Mouse (Mus musculus) naive thymus-derived CD4-positive, alpha-beta T cell, adult 2 months (primary cell): ENCODE data around the gene Hivep1.
A peak's percentile ranks its signal among the peaks of the same experiment; 100 is the strongest.

Source experiments
- DNase-seq: peaks from one replicate; pipeline ENCODE4 v3.0.0-alpha.2; 2011; ENCODE audit warnings: low read depth

The Hivep1 gene

DNA sequence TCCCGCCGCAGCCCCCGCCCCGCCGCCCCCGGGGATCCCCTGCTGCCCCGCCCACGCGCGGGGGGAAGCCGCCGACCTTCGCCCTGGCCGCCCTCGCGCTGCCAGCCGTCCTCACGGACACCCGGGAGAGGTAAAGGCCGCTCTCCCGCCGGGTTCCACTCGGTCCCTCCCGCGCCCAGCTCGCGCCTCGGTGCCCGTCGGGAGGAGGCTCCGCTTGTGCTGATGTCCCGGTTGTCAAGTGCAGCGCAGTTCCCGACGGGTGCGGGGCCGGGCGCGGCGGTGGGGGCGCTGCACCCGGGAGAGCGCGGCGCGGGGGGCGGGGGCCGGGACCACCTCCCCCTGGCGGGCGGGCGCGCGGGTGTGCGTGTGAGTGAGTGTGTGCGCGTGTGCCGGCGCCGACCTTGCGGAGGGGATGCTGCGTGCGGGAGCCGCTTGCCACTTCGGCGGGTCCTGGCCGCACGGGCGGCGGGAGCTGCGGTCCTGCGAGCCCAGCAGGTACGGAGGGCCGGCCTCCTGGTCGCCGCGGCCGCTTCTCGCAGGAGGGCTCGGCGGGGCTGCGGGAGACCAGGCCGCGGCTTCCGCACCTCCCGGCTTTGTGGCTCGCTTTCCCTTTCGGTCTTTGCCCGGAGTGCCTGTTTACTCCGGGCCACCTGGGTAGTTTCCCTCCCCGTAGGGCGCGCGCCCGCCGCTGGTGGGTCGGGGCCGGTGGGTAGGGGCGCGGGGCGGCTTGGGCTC, at the start of gene Hivep1:
Gene Hivep1, plus strand, starts transcription at position 61 of the 735 bp plus-strand sequence.
- DNase-seq: peak; percentile 80

DNA sequence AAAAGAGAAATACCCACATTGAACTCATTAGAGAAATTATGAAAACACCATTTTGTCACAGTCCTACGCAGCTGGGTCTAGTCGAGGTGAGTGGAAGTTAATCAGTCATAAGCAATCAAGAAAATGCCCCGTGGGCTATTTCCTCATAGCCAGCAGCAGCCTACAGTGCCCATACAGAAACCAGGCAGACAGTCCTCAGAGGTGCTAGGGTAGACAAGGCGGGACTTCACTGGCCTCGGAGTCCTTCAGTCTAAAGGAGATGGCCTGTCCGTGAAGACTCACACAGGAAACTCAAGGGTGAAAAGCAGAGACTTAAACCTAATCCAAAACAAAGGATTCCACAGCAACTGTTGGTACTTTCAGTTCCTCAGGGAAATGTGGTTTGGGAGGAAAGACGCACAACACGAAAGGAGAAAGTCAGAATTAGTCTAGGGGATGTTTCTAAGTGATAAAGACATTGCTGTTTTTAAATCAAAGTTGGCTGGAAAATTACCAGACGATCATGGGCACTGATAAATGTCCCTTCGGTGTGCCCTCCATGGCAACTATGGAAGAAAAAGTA, 36.3 kb upstream of the Hivep1 start:
- DNase-seq: no peak

DNA sequence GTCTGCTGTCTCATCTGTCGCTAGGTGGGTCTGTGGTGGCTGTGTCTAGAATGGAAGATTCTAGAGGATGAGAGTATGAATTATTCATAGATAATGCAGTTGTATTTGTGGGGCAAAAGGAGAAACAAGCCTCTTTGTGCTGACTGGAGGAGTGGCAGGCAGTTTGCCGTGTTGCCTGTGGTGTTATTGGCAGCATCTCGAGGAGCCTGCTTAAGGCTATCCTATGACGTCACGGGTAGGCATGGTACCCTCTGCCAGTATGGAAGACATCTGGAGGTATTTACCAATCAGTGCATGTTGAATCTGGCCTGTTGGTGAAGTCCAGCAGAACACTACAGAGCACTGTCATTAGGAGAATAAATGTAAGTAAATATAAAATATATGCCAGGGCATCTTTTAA, 35.6 kb upstream of the Hivep1 start:
- DNase-seq: no peak

DNA sequence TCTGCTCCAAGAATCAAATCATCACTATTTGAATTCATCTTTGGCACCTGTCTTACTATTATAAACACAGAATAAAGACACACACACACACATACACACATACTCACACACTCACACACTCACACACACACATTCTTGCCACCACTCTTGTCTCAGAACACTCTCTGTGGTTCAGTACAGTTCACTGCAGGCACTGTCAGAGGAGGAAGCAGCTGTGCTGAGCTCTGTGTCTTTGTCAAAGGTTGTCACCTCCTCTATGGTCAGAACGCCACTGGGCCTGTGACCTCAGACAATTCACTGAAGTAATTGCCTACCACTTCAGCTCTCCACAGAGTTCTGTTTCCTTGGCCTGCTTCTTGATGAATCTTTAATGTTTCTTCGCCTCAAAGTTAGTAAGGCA, 33.5 kb upstream of the Hivep1 start:
- DNase-seq: peak; percentile 12

DNA sequence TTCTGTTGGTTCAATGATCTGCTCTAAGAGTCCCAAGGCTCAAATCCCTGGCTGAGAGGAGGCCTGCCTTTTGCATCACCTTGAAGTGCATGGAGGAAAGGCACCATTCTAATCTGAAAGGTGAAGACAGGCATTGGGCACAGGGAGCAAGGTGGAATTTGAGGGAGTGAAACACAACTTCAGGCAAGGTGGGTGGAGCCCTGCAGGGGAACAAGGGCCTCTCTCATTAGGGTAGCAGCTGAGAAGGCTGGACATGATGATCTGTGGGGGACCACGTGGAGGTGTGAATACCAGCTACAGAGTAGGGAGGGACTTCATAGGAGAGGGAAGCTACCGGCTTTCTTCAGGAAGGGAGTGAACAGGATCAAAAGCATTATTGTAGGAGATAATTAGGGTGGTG, 10.6 kb upstream of the Hivep1 start:
- DNase-seq: no peak

DNA sequence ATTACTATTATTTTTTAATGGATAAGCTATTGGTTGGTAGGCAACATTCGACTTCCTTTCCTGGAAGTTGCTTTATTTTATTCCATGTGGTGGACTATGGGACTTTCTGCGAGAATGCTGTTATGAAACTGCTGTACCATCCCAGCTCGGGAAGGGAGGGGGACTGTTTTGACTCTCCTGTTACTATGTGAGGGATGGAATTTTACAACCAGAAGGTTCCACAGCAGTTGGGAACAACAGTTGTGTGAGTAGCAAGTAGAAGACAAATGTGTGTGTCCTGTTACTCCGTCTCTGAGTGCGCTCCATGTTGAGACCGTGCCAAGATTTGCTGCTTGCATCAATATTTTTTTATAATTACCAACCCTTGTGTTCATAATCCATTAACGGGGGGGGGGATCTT, 8.4 kb upstream of the Hivep1 start:
- no peak for DNase-seq

DNA sequence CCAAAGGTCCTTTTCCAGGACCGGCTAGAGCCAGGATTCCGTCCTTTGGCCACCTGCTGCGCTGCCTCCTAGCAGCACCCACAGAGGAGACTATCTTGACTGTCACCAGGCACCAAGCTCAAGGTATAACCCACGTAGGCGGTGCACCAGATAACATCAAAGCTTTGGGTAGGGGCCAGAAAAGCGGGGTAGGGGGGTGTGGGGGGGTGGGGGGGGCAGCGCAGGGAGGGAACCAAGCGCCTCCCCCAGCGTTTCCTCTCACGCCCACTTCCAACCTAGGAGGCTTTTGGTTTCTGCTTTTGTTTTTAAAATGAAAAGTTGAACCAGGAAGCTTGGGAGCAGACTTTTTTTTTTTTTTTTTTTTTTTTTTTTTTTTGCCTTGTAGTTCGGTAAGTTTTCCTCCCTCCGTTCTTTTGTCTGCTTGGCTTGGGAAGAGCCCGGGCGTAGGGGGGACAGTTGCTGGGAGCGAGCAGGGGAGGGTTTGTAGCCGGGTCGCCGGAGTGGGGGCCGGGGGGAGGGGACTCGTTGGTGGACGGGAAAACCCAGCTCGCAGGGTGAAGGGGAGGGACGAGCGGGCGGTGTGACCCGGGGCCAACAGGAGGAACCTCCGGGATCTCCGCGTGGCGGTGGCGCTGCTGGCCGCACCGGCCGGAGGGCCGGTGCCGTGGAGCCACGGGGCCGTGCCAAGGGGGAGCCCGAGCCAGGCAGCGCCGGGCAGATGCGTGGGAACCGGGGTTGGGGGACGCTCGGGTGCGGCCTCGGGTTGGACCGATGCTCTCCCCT, 2.6 kb upstream of the Hivep1 start:
- DNase-seq: peak; percentile 86

DNA sequence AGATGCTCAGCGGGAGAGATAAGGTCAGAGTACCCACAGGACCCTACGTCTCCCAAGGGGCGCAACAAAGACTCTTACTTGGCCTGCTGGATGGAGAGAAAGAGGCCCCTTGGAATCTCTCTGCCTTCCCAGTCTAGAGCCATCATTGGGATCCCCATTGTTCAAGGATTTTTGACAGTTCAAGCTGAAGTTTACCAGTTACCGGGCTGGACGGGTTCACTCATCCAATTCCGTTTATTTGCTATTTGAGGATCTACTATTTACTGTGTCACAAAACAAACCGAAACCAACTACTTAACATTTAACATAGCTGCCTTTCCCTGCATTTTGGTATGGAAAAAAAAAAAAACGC, 2.1 kb upstream of the Hivep1 start:
- DNase-seq: no peak

DNA sequence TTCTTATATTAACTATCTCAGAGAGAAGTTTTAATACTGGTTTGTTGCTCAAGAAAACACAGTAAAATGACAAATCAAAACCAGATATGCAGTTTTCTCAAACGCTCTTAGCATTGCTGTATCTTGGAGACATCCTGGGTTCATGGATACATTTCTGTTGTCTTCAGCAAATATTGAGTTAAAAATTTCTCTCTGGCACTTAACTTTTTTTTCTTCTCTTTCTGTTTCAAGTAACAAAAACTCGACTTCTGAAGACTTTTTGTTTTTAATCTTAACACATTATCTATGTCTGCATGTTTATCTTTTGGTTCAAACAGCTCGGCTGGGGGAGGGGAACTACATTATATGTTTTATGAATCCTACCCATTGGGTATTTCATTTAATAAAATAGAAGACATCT, 1.7 kb upstream of the Hivep1 start:
- DNase-seq: peak; percentile 51

DNA sequence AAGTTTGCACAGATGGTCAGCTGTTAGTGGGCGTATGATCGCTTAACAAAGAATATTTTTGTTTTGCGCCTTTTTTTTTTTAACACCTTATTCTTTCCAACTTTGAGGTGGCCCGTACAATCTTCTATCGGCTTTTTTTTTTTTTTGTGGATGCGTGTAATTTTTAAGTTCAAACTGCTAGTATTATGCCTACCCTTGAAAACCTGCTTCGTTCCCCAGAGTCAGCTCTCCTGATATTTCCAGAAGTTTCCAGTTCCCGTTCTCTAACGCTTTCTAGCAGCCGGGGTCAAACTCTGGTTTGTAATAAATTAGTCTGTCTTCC, 980 bp upstream of the Hivep1 start:
- no peak for DNase-seq

DNA sequence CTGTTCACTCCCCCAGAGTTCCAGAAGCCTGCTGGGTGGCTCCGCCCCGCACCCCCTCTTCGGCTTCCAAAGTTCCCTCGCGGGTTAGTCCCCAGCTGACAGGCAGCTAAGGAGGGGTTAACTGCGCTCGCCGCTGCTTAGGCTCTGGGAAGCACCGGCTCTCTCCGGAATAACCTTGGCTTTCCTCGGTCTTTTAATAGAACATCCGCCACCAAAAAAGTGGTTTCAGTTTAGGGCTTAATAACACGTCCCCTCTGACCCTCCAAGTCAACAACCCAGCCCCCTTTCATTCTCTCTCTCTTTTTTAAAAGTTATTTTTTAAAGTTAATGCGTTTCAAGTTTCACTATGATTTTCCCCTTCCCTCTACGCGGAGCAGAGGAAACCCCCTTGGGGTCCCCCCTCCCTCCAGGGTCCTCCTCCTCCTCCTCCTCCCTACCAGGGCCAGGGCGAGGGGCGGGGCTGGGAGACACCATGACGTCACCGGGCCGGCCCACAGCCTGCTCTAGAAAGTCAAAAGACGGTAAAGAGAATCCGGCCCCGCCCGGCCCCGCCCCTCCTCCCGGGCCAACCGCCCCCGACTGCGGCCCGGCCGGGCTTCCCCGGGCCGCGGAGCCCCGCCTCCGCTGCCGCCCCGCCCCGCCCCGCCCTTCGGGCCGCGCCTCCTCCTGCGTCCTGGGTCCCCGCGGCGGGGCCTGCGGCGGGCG, 467 bp upstream of the Hivep1 start:
- peak; percentile 97 for DNase-seq

DNA sequence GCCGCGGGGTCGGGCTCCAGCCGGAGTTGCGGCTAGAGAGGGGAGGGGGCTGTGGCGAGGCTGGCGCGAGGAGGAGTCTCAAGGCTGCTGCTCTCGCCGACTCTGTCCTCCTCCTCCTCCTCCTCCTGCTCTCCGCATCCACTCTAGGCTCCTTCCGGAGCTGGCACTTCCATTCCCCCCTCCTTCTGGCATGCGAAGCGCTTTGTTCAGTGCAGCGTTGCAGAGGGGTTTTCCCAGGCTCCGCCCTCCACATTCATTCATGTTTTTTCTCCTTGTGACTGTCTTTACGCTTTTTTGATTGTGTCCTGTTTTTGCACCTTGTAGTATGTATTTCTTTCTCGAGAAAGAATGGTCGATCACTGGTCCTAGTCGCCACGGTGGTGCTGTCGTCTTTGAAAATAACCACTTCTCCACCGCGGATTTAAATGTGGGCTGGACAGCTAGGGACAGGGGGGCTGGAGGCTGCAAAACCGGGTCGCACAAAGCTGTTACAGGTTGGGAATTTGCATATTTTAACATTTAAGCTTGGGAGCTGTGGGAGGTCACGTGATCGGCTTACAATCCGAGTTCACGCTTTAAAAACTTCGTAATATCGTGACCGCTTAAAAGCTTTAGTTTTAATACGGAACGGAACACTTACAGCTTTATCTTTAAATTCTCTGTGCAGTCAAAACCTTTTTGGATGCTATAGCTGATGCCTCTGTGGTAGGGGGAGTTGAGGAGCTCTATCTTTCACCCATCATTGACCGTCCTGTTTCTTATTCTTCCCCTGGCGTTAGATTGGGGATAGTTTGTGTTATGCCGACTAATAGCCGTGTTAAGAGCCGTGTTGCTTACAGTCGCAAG, 1.1 kb downstream of the Hivep1 start:
- DNase-seq: peak; percentile 93

DNA sequence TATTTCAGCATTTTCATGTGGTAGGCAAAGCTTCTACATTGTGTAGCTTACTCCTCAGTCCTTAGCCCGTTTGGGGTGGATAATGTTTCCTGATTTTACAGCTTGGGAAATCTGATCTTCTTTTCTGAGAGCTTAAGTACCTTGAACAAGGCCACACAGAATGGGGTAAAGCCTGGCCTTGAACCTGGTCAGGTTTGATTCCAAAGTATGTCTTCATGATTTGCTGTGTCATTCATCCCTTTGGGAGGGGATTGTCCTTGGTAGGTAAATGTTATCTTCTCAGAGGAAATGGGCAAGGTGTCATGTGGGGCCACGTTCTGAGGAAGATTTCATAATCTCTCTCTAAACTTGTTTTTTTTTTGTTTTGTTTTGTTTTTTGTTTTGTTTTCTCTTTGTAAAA, 1.8 kb downstream of the Hivep1 start:
- no peak for DNase-seq

DNA sequence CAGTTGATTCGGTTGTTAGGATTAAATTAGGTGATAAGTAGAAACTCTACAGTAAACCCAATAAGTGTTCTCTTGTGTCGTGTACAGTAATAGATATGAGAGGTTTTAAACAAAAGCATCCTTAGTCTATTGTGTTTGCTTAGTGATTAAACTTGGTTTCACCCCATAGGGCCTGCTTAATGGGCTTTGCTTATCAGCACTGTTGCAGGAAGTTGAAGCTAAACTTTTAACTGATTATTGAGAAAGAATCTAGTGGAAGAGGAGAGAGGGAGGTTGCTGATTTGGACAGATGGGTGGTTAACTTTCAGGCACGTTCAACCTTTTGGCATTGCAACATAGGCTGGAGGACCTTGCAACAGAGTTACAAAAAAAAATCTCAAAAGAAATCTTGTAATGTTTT, 2.3 kb downstream of the Hivep1 start:
- no peak for DNase-seq

DNA sequence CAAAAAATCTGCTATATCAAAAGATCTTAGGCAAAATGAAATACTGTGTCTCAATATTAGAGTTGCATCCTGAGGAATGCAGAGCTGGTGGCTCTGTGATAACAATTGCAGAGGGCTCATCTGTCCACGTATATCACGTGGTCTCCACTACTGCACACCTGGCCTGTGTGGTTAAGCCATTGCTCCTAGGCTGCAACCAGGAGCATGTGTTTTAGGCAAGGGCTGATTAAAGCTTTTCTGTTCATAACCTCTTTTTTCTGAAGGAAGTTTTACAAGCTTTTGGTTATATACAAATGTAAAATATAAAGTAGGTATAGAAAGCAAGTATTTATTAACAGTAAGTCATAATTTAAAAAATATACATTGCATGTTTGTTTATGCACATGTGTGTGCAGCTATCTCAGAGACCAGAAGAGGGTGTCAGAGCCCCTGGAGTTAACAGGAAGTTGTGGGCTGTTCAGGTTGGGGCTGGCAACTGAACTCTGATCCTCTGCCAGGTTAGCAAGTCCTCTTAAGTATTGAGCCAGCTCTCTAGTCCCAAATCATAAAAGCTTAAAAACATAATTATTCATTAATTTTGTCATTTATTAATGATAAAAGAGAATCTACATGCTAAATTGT, 5.0 kb downstream of the Hivep1 start:
- DNase-seq: no peak

DNA sequence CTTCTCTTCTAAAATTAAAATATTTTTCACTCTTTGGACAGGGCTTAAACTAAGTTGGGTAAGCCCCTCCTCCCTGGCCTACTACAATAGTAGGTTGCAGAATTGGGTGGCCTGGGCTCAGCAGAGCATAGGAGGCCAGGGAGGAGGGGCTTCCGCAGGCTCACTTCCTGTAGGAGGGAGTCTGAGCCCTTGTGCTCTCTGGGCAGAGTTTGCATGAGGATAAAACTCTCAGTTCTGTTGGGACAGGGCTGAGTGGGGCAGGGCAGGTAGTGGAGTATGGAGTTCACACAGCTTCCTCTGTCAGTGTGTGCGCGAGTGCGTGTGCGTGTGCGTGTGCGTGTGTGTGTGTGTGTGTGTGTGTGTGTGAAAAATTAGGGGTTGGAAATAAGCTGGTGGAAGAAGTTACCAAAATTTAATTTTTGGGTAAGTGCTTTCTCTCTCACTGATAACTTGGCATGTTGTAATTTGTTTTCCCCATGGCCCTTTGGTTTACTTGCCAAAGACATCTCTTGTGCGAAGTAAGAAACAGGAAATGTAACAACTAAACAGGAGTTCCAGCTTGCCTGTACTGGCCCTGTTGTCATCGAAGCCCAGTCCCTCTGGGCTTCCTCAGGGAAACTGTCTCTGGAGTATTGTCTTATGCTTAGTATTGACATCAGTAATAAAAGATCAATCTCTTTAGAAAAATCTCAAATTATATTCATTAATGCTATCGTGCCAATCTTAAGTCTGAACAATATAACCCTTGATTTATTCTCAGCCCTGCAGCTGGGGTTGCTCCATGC, 9.2 kb downstream of the Hivep1 start:
- peak; percentile 67 for DNase-seq

DNA sequence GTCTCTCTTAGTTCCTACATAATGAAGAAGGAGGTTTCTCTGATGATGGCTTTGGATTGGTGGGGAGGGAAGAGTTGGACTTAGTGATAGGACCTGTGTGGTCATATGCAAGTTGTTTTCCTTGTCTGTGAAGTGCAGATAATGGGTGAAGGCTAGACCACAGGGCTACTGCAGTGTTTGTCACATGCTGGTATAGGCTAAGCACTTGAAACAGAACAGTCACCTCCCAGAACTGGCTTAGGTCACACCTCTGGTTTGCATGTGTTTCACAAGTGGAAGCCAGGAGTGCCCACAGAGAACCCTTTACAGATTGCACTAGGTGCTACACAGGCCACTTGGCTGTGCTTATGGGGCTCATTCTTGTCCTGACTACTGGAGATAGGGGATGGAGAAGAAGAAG, 12.4 kb downstream of the Hivep1 start:
- DNase-seq: no peak

DNA sequence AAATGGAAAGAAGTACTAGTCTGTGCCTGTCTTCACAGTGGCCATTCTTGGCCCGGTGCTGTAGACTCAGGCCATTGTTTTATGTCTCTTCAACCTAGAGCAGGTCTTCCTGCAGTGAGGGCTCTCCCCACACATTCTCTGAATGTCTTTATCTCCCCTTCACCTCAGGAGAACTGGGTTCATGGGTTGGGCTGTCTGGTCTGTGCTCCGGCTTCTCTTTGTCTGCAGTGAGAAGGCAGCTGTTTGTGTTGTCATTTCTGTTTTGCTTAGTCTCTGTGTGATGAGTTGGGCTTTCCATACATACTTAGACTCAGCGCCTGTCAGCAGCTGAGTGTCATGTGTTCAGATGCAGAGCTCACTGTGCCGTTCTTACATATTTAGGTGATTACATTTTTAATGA, 18.4 kb downstream of the Hivep1 start:
- DNase-seq: no peak

DNA sequence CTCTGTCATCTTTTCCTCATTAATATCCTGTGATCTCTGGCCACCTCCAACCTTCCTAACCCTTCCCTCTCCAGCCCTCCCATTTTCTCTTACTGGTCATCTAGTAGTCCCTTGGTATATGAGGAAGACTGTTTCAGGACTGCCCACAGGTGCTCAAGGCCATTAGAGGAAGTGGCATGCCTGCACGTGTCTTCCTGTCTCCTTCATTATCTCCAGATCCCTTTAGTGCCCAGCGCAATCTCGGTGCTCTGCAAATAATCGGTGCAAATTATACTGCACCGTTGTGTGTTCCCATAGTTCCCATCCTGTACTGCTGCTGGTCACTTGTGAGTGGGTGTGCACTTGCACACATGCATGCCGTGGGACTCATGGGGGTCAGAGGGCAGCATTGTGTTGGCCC, 19.2 kb downstream of the Hivep1 start:
- no peak for DNase-seq

DNA sequence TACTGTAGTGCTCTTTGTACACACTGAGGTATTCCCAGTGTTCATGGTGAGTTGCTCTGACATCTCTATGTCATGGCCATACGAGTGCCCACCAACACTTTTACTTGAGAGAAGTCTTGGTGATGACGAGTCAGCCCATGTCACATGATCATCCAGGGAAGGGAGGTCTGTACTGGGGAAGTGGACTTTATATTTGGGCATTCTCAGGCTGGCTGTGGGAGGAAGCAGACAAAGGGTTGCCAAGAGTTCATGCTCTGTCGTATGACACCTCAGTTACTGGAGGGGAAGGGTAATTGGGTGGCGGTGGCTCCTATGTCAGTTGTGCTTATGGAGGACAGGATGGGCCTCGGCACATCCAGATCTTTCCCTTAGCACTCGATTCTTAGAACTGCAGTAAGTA, 21.5 kb downstream of the Hivep1 start:
- no peak for DNase-seq

DNA sequence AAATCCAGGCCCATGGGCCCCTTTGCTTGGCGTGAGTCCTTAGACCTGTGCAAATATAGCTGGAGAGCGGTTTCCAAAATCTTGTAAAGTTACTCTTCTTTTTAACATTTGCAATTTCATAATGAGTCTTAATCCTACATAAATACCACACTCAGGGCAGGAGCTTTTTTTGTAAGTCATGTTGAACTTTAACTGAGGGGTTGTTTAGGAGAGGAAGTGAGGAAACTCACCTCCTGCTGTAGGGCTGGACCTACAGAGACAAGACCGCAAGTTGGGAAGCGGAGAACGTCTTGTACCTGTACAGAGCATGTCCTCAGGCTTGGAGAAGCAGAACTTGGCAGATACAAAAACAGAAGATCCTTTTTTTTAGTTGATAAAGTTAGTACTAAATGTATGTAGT, 23.7 kb downstream of the Hivep1 start:
- no peak for DNase-seq
